Mouse (Mus musculus) limb, embryonic 15.5 days (tissue): ENCODE data around the gene LTO1. TPM values are rescaled to one million over a fixed set of nuclear protein-coding genes. Genes with fewer than 3 reads are reported as not detected.

Experiments
- ATAC-seq: fragments of 200-750 bp; cut with Nextera tagmentation; 2 replicates; pipeline ENCODE4 v1.8.0; 2017; ENCODE audit warnings: low read depth, moderate TSS enrichment; ENCODE audit not compliant: insufficient number of reproducible peaks, low FRiP score, low TSS enrichment
- H3K27ac ChIP-seq: fragments of 300-500 bp; sonication (generic); 2 replicates; pipeline ENCODE4 v1.5.1; 2015; ENCODE audit warnings: moderate library complexity, mild to moderate bottlenecking, inconsistent platforms
- H3K27me3 ChIP-seq: fragments of 300-500 bp; sonication (generic); 2 replicates; pipeline ENCODE4 v1.6.1; 2015; ENCODE audit warnings: inconsistent platforms
- H3K36me3 ChIP-seq: fragments of 300-500 bp; sonication (generic); 2 replicates; pipeline ENCODE4 v1.6.1; 2015; ENCODE audit warnings: inconsistent platforms
- H3K4me1 ChIP-seq: fragments of 300-500 bp; sonication (generic); 2 replicates; pipeline ENCODE4 v1.6.1; 2015; ENCODE audit warnings: inconsistent platforms
- H3K4me2 ChIP-seq: fragments of 300-500 bp; sonication (generic); 2 replicates; pipeline ENCODE4 v1.6.1; 2015; ENCODE audit warnings: mild to moderate bottlenecking, inconsistent platforms
- H3K4me3 ChIP-seq: fragments of 300-500 bp; sonication (generic); 2 replicates; pipeline ENCODE4 v1.5.1; 2015; ENCODE audit warnings: mild to moderate bottlenecking, inconsistent platforms
- H3K9ac ChIP-seq: fragments of 300-500 bp; sonication (generic); 2 replicates; pipeline ENCODE4 v1.6.1; 2015; ENCODE audit warnings: inconsistent platforms
- H3K9me3 ChIP-seq: fragments of 300-500 bp; sonication (generic); 2 replicates; pipeline ENCODE4 v1.6.1; 2016; ENCODE audit warnings: inconsistent platforms
- WGBS: fragments of 180-500 bp; shearing (Covaris S2); methylation state at CpG from one replicate; pipeline ENCODE4 v1.1.7; 2015; 5-methylcytosine and 5-hydroxymethylcytosine counted together
- polyA plus RNA-seq: library from polyadenylated mRNA; unstranded; fragments of >200 nt; fragmentation: Nextera tagmentation; extraction: Ambion mirVana; gene quantifications from 2 replicates; pipeline ENCODE4 v1.2.1, GENCODE M21; 2015

LTO1 gene
- polyA plus RNA-seq, 1 experiment from 2014 or later: 28.1 TPM

DNA sequence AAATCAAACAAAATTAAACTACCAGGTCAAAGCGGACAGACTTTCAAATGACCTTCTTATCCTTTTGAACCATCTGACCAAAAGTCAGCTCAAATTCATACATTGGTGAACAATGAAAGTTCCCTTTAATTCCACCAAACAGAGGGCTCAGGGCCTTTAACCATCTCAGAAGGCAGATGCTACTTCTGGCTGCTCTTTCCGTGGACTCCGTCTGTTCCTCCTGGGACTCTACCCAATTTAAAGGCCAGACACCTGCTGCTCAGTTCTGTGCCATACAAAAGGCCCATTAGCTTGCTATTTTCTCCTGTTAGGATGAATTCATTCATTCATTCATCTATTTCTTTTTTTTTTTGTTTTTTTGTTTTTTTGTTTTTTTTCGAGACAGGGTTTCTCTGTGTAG, 2.0 kb upstream of the LTO1 start:
- peaks cover 13% of the 10 kb centered on the region for H3K36me3 ChIP-seq
- peaks cover 8% of the 10 kb centered on the region; the same call in 1 of the 2 replicates for H3K27me3 ChIP-seq
- 79% methylated on average over 4 of the region's 4 CpGs for WGBS
- no peak overlapping the region for H3K4me2 ChIP-seq
- no peaks in the 10 kb centered on the region for H3K9me3 ChIP-seq
- no peak overlapping the region for H3K27ac ChIP-seq
- no peak overlapping the region for H3K4me3 ChIP-seq
- no peak for ATAC-seq
- H3K4me1 ChIP-seq: peaks cover 13% of the 10 kb centered on the region
- no peak overlapping the region for H3K9ac ChIP-seq

GRCm38 (mm10) chr7:144914296-144914947, 478 bp upstream of the LTO1 start:
- no peaks in the 10 kb centered on the region for H3K9me3 ChIP-seq
- peak overlapping the region; percentile 62 for H3K4me2 ChIP-seq
- peak overlapping the region; percentile 77; the same call in 1 of the 2 replicates for H3K27ac ChIP-seq
- H3K4me3 ChIP-seq: peak overlapping the region; percentile 67
- ATAC-seq: peak; percentile 86
- WGBS: 6% methylated on average over 17 of the region's 17 CpGs
- 0 out of 2 replicates have a peak overlapping the region, but pooled peaks have one; percentile 73 for H3K9ac ChIP-seq
- peaks cover 13% of the 10 kb centered on the region for H3K4me1 ChIP-seq
- peaks cover 26% of the 10 kb centered on the region for H3K36me3 ChIP-seq
- H3K27me3 ChIP-seq: peaks cover 5% of the 10 kb centered on the region; the same call in 1 of the 2 replicates

DNA sequence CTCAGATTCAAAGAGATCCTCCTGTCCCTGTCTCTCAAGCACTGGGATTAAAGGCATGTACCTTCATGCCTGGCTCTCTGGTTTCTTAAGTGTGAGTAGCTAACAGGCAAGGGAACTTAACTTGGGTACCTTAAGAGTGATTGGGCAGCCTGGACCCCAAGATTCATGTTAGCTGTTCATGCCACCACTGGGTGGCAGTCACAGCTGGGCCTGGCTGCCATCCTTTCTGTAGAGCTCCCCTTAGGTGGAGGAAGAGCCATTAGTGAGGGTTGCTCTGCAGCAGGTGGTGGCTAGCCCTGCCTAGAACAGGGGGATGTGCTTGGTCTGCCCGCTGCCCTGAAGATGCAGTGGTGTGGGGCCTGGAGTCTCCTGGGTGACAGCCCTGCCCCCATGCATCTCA, 3.9 kb downstream of the LTO1 start:
- Histone ChIP-seq H3K9ac (no peak overlapping the region), H3K9me3 (no peaks in the 10 kb centered on the region), H3K4me1 (peaks cover 13% of the 10 kb centered on the region), H3K27me3 (no peaks in the 10 kb centered on the region), H3K27ac (no peak overlapping the region), H3K4me3 (no peak overlapping the region), H3K36me3 (peaks cover 56% of the 10 kb centered on the region), H3K4me2 (no peak overlapping the region)
- 80% methylated on average over 1 of the region's 1 CpGs for WGBS
- ATAC-seq: no peak

- Histone ChIP-seq H3K27me3 (no peaks in the 10 kb centered on the region), H3K9me3 (no peaks in the 10 kb centered on the region), H3K27ac (no peak overlapping the region), H3K4me1 (0 out of 2 replicates have a peak, but pooled peaks cover 2% of the 10 kb centered on the region), H3K4me3 (no peak overlapping the region), H3K9ac (no peak overlapping the region), H3K4me2 (no peak overlapping the region), H3K36me3 (peaks cover 45% of the 10 kb centered on the region)
- 82% methylated on average over 2 of the region's 2 CpGs for WGBS
- no peak for ATAC-seq
Observed at GRCm38 (mm10) chr7:144927591-144927990, 12.7 kb downstream of the LTO1 start.

- no peak for ATAC-seq
- Histone ChIP-seq H3K9ac (no peak overlapping the region), H3K9me3 (no peaks in the 10 kb centered on the region), H3K4me3 (no peak overlapping the region), H3K4me1 (0 out of 2 replicates have a peak, but pooled peaks cover 3% of the 10 kb centered on the region), H3K27ac (no peak overlapping the region), H3K36me3 (peaks cover 46% of the 10 kb centered on the region), H3K4me2 (no peak overlapping the region), H3K27me3 (no peaks in the 10 kb centered on the region)
- 64% methylated on average over 4 of the region's 4 CpGs for WGBS
Observed at GRCm38 (mm10) chr7:144928009-144928888, 13.3 kb downstream of the LTO1 start.

- no peak for ATAC-seq
- no peak overlapping the region for H3K4me3 ChIP-seq
- no peak overlapping the region for H3K27ac ChIP-seq
- no peaks in the 10 kb centered on the region for H3K9me3 ChIP-seq
- H3K4me2 ChIP-seq: no peak overlapping the region
- no peaks in the 10 kb centered on the region for H3K27me3 ChIP-seq
- peaks cover 52% of the 10 kb centered on the region for H3K36me3 ChIP-seq
- no peak overlapping the region for H3K9ac ChIP-seq
- 79% methylated on average over 6 of the region's 6 CpGs for WGBS
- H3K4me1 ChIP-seq: 0 out of 2 replicates have a peak, but pooled peaks cover 3% of the 10 kb centered on the region
Observed at GRCm38 (mm10) chr7:144928889-144929210, 13.9 kb downstream of the LTO1 start.

DNA sequence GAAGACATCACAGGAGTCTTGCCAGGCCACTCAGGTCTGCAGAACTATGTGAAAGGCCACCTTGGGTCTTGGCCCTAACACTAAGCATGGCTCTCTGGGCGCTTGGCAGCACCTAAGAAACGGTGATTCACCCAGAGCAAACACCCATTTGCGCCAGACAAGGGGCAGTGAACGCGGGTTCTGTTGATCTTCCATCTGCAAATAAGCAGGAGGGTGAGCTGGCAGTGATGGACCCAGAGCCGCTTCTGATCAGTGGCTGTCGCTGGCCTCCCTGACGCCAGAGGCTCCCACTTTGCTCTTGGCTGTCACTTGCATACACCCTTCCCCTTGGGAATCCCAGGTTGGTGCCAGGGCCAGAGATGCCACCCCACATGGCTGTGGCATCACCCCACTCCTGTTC, 14.6 kb downstream of the LTO1 start:
- Histone ChIP-seq H3K4me2 (no peak overlapping the region), H3K27ac (no peak overlapping the region), H3K9ac (no peak overlapping the region), H3K9me3 (no peaks in the 10 kb centered on the region), H3K36me3 (peaks cover 55% of the 10 kb centered on the region), H3K4me3 (no peak overlapping the region), H3K4me1 (0 out of 2 replicates have a peak, but pooled peaks cover 3% of the 10 kb centered on the region), H3K27me3 (no peaks in the 10 kb centered on the region)
- 82% methylated on average over 8 of the region's 8 CpGs for WGBS
- ATAC-seq: no peak

DNA sequence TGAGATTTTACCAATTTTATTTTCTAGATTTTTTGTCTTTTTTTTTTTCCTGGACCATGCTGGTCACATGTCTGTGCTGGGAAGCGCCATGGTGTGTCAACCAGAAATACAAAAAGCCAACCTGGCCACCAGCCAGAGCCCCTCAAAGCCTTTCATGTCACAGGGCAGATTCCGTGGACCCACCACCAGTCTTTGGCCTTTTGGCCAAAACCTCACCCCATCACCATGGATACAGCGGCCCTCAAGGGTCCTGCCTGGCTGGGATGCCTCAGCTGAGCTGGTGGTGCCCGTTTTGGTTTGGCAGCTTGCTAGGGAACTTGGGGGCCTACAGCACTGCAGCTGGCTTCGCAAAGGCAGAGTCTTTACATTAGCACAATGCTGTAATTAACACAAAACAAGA, 15.0 kb downstream of the LTO1 start:
- 53% methylated on average over 5 of the region's 5 CpGs for WGBS
- peaks cover 58% of the 10 kb centered on the region for H3K36me3 ChIP-seq

GRCm38 (mm10) chr7:144931778-144932177, 16.9 kb downstream of the LTO1 start:
- Histone ChIP-seq H3K4me2 (no peak overlapping the region), H3K9ac (no peak overlapping the region), H3K4me1 (peaks cover 19% of the 10 kb centered on the region), H3K27me3 (no peaks in the 10 kb centered on the region), H3K4me3 (no peak overlapping the region), H3K27ac (no peak overlapping the region), H3K9me3 (no peaks in the 10 kb centered on the region), H3K36me3 (peaks cover 72% of the 10 kb centered on the region)
- no peak for ATAC-seq
- WGBS: 28% methylated on average over 3 of the region's 3 CpGs

More for the DNA sequence above, 15.0 kb downstream of the LTO1 start:
- 0 out of 2 replicates have a peak, but pooled peaks cover 3% of the 10 kb centered on the region for H3K4me1 ChIP-seq
- no peak overlapping the region for H3K4me2 ChIP-seq
- no peak overlapping the region for H3K27ac ChIP-seq
- no peaks in the 10 kb centered on the region for H3K9me3 ChIP-seq
- no peak overlapping the region for H3K4me3 ChIP-seq
- H3K9ac ChIP-seq: no peak overlapping the region
- H3K27me3 ChIP-seq: no peaks in the 10 kb centered on the region
- no peak for ATAC-seq

- 67% methylated on average over 18 of the region's 18 CpGs for WGBS
- Histone ChIP-seq H3K36me3 (peaks cover 75% of the 10 kb centered on the region), H3K4me1 (peaks cover 25% of the 10 kb centered on the region), H3K4me2 (no peak overlapping the region), H3K9me3 (no peaks in the 10 kb centered on the region), H3K27ac (no peak overlapping the region), H3K4me3 (no peak overlapping the region), H3K9ac (no peak overlapping the region), H3K27me3 (no peaks in the 10 kb centered on the region)
- no peak for ATAC-seq
Observed at GRCm38 (mm10) chr7:144932389-144932937, 17.6 kb downstream of the LTO1 start.

- H3K27me3 ChIP-seq: no peaks in the 10 kb centered on the region
- no peak overlapping the region for H3K4me2 ChIP-seq
- WGBS: 80% methylated on average over 3 of the region's 3 CpGs
- H3K4me3 ChIP-seq: no peak overlapping the region
- ATAC-seq: no peak
- no peak overlapping the region for H3K9ac ChIP-seq
- no peak overlapping the region for H3K27ac ChIP-seq
- peaks cover 74% of the 10 kb centered on the region for H3K36me3 ChIP-seq
- H3K9me3 ChIP-seq: no peaks in the 10 kb centered on the region
- peaks cover 30% of the 10 kb centered on the region for H3K4me1 ChIP-seq
Observed at GRCm38 (mm10) chr7:144933336-144933735, 18.4 kb downstream of the LTO1 start.

GRCm38 (mm10) chr7:144933796-144934195, 18.9 kb downstream of the LTO1 start:
- Histone ChIP-seq H3K36me3 (peaks cover 71% of the 10 kb centered on the region), H3K9ac (no peak overlapping the region), H3K4me3 (no peak overlapping the region), H3K9me3 (no peaks in the 10 kb centered on the region), H3K27ac (no peak overlapping the region), H3K4me1 (peaks cover 33% of the 10 kb centered on the region), H3K4me2 (no peak overlapping the region), H3K27me3 (no peaks in the 10 kb centered on the region)
- ATAC-seq: no peak
- 87% methylated on average over 8 of the region's 8 CpGs for WGBS
